Mouse (Mus musculus) kidney, adult 2 months (tissue): ENCODE measurements around the gene Colq.

Source experiments
- CTCF ChIP-seq: fragments of 200-500 bp; conservative IDR thresholded peaks from 2 replicates; pipeline ENCODE4 v1.5.1; 2011; ENCODE audit warnings: low read depth, mild to moderate bottlenecking, control low read depth, low read length, moderate library complexity, mixed read lengths; ENCODE audit not compliant: insufficient read depth, insufficient read length
- POLR2A ChIP-seq: fragments of 200-500 bp; IDR thresholded peaks from one replicate; pipeline ENCODE4 v1.6.1; 2011; ENCODE audit warnings: low read depth, low read length, control low read depth

- no peak for TF ChIP-seq CTCF
- no peak for TF ChIP-seq POLR2A
Measured at GRCm38 (mm10) chr14:31571419-31571818, 19.7 kb downstream of the Colq start.
